Mouse (Mus musculus): ENCODE data around the gene Ctsa. TPM values are rescaled to one million over a fixed set of nuclear protein-coding genes. Genes with fewer than 3 reads are reported as not detected.

Ctsa gene
- polyA plus RNA-seq, 1 experiment from 2014 or later = 418 TPM

GRCm38 (mm10) chr2:164878509-164879227 lies 46.0 kb downstream of the Ctsa start:
- H3K9ac ChIP-seq (ENCODE audit: low read depth, low read length) = peak overlapping the region; percentile 100

GRCm38 (mm10) chr2:164879228-164879567 lies 46.5 kb downstream of the Ctsa start, which contains the start of gene Pcif1:
Gene Pcif1, plus strand, starts transcription at chr2:164879304.
- Histone ChIP-seq H3K4me3 (ENCODE audit: low read length) (peak within 1 kb of the TSS; percentile 87), H3K27ac (ENCODE audit: low read length) (peak within 1 kb of the TSS; percentile 100), H3K27me3 (replicated peaks; ENCODE audit: control insufficient read depth, insufficient read depth, low read length) (no peaks in the 10 kb centered on the region), H3K4me2 (ENCODE audit: low read depth, low read length) (peak within 1 kb of the TSS; percentile 76), H3K36me3 (ENCODE audit: control insufficient read depth, insufficient read depth, low read length) (peaks cover 3% of the 10 kb centered on the region; the same call in 1 of the 2 replicates), H3K9me3 (ENCODE audit: control insufficient read depth, low read length) (no peaks in the 10 kb centered on the region), H3K9ac (ENCODE audit: low read depth, low read length) (peak within 1 kb of the TSS; percentile 100), H3K4me1 (ENCODE audit: control insufficient read depth, insufficient read depth, low read length) (peaks cover 25% of the 10 kb centered on the region)
- under 1% methylated on average over 40 of the region's 40 CpGs for WGBS
- ATAC-seq = peak; percentile 84

More at GRCm38 (mm10) chr2:164878509-164879227, 46.0 kb downstream of the Ctsa start:
- 1% methylated on average over 28 of the region's 28 CpGs for WGBS
- peak overlapping the region; percentile 69 for H3K4me2 ChIP-seq (ENCODE audit: low read depth, low read length)
- no peaks in the 10 kb centered on the region for H3K27me3 ChIP-seq (replicated peaks; ENCODE audit: control insufficient read depth, insufficient read depth, low read length)
- peak; percentile 62 for ATAC-seq
- H3K27ac ChIP-seq (ENCODE audit: low read length) = peak overlapping the region; percentile 100
- no peaks in the 10 kb centered on the region for H3K9me3 ChIP-seq (ENCODE audit: control insufficient read depth, low read length)
- peak overlapping the region; percentile 87 for H3K4me3 ChIP-seq (ENCODE audit: low read length)
- H3K4me1 ChIP-seq (ENCODE audit: control insufficient read depth, insufficient read depth, low read length) = peaks cover 30% of the 10 kb centered on the region
- no peaks in the 10 kb centered on the region for H3K36me3 ChIP-seq (ENCODE audit: control insufficient read depth, insufficient read depth, low read length)

DNA sequence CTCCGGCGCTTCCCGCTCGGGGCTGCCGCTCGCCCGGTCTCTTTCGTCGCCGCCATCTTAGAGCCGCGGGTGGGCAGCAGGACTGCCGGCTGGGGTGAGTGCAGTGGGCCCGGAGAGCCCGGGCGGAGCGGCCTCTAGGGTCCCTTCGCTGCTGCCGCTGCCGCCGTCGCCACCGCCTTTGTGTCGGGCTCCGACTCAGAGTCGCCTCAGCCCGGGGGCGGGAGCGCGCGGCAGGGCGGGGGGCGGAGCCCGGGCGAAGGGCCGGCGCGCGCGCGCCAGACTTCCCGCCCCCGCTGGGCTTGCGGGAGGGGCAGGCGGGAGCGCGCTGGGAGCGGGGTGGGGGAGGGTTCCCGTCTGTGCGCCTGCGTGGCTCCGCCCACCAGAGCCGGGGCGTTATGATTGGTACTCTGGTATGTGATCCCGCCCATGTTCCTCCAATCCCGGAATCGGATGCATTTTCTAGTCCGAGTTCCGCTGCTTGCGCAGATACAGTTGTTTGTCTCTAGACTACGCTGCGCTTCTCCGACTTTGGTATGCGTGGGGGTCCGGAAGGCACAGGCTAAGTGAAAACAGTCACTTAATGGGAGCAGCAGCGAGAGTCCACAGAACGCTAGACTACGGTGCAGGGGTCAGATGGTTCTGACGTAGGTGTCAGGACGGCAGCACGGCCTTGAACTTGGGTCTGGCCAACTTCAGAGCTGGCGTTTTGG lies 47.0 kb downstream of the Ctsa start:
- Histone ChIP-seq H3K9me3 (ENCODE audit: control insufficient read depth, low read length) (no peaks in the 10 kb centered on the region), H3K27me3 (replicated peaks; ENCODE audit: control insufficient read depth, insufficient read depth, low read length) (no peaks in the 10 kb centered on the region), H3K27ac (ENCODE audit: low read length) (peak overlapping the region; percentile 100), H3K4me2 (ENCODE audit: low read depth, low read length) (peak overlapping the region; percentile 76), H3K4me3 (ENCODE audit: low read length) (peak overlapping the region; percentile 87), H3K36me3 (ENCODE audit: control insufficient read depth, insufficient read depth, low read length) (peaks cover 3% of the 10 kb centered on the region; the same call in 1 of the 2 replicates), H3K4me1 (ENCODE audit: control insufficient read depth, insufficient read depth, low read length) (peaks cover 20% of the 10 kb centered on the region), H3K9ac (ENCODE audit: low read depth, low read length) (peak overlapping the region; percentile 100)
- WGBS = under 1% methylated on average over 61 of the region's 72 CpGs
- peak; percentile 84 for ATAC-seq

DNA sequence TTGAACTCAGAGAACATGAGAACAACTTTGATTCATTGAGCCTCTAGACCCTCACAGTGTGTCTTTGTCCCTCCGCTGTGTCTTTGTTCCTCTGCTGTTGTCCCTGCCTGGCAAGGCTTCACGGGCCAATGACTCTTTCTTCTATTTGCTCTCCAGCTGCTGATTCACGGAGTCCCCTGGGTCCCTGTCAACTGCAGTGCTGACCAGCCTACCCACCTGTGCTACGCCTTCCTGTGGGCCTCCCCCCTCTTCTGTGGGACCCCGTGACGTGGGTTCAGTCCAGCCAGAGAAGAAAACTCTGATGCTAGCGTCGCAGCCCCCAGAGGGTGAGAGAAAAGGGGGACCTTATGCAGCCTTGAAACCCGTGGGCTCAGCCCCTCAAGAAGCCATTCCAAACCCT lies 49.9 kb downstream of the Ctsa start:
- WGBS = 74% methylated on average over 9 of the region's 9 CpGs
- Histone ChIP-seq H3K4me1 (ENCODE audit: control insufficient read depth, insufficient read depth, low read length) (peaks cover 15% of the 10 kb centered on the region), H3K9me3 (ENCODE audit: control insufficient read depth, low read length) (no peaks in the 10 kb centered on the region), H3K4me2 (ENCODE audit: low read depth, low read length) (no peak overlapping the region), H3K9ac (ENCODE audit: low read depth, low read length) (no peak overlapping the region), H3K4me3 (ENCODE audit: low read length) (no peak overlapping the region), H3K36me3 (ENCODE audit: control insufficient read depth, insufficient read depth, low read length) (peaks cover 25% of the 10 kb centered on the region), H3K27ac (ENCODE audit: low read length) (no peak overlapping the region), H3K27me3 (replicated peaks; ENCODE audit: control insufficient read depth, insufficient read depth, low read length) (no peaks in the 10 kb centered on the region)
- no peak for ATAC-seq

DNA sequence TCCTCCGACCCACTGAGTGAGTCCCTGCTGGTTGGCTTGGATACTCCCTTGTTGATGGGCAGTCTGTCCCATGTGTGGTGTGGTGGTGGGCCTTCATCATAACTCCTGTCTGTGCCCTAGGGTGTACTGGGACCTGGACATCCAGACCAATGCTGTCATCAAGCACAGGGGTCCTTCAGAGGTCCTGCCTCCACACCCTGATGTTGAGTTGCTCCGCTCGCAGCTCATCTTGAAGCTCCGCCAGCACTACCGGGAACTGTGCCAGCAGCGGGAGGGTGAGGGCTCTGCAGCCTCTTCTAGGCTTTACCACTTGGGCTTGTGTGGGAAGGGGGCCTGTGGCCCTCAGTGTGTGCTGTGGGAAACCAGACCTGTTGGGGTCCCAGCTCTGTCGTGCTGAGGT lies 53.1 kb downstream of the Ctsa start:
- Histone ChIP-seq H3K27ac (ENCODE audit: low read length) (peak overlapping the region; percentile 18), H3K27me3 (replicated peaks; ENCODE audit: control insufficient read depth, insufficient read depth, low read length) (no peaks in the 10 kb centered on the region), H3K9ac (ENCODE audit: low read depth, low read length) (no peak overlapping the region), H3K4me1 (ENCODE audit: control insufficient read depth, insufficient read depth, low read length) (peaks cover 26% of the 10 kb centered on the region), H3K4me3 (ENCODE audit: low read length) (no peak overlapping the region), H3K9me3 (ENCODE audit: control insufficient read depth, low read length) (no peaks in the 10 kb centered on the region), H3K36me3 (ENCODE audit: control insufficient read depth, insufficient read depth, low read length) (peaks cover 42% of the 10 kb centered on the region), H3K4me2 (ENCODE audit: low read depth, low read length) (no peak overlapping the region)
- no peak for ATAC-seq
- 59% methylated on average over 7 of the region's 7 CpGs for WGBS

GRCm38 (mm10) chr2:164886617-164887016 lies 53.9 kb downstream of the Ctsa start:
- Histone ChIP-seq H3K27me3 (replicated peaks; ENCODE audit: control insufficient read depth, insufficient read depth, low read length) (no peaks in the 10 kb centered on the region), H3K4me1 (ENCODE audit: control insufficient read depth, insufficient read depth, low read length) (peaks cover 24% of the 10 kb centered on the region), H3K9ac (ENCODE audit: low read depth, low read length) (no peak overlapping the region), H3K4me3 (ENCODE audit: low read length) (no peak overlapping the region), H3K36me3 (ENCODE audit: control insufficient read depth, insufficient read depth, low read length) (peaks cover 50% of the 10 kb centered on the region), H3K9me3 (ENCODE audit: control insufficient read depth, low read length) (no peaks in the 10 kb centered on the region), H3K4me2 (ENCODE audit: low read depth, low read length) (no peak overlapping the region), H3K27ac (ENCODE audit: low read length) (no peak overlapping the region)
- 93% methylated on average over 10 of the region's 10 CpGs for WGBS
- no peak for ATAC-seq

- H3K9me3 ChIP-seq (ENCODE audit: control insufficient read depth, low read length) = no peaks in the 10 kb centered on the region
- H3K4me3 ChIP-seq (ENCODE audit: low read length) = no peak overlapping the region
- H3K9ac ChIP-seq (ENCODE audit: low read depth, low read length) = peak overlapping the region; percentile 23; the same call in 1 of the 2 replicates
- H3K27me3 ChIP-seq (replicated peaks; ENCODE audit: control insufficient read depth, insufficient read depth, low read length) = no peaks in the 10 kb centered on the region
- H3K27ac ChIP-seq (ENCODE audit: low read length) = 0 out of 2 replicates have a peak overlapping the region, but pooled peaks have one; percentile 86
- H3K36me3 ChIP-seq (ENCODE audit: control insufficient read depth, insufficient read depth, low read length) = peaks cover 63% of the 10 kb centered on the region
- H3K4me1 ChIP-seq (ENCODE audit: control insufficient read depth, insufficient read depth, low read length) = peaks cover 24% of the 10 kb centered on the region
- no peak overlapping the region for H3K4me2 ChIP-seq (ENCODE audit: low read depth, low read length)
- no peak for ATAC-seq
- 83% methylated on average over 12 of the region's 12 CpGs for WGBS
Observed at GRCm38 (mm10) chr2:164888996-164889395, 56.3 kb downstream of the Ctsa start.

GRCm38 (mm10) chr2:164889960-164890359 lies 57.3 kb downstream of the Ctsa start:
- Histone ChIP-seq H3K4me1 (ENCODE audit: control insufficient read depth, insufficient read depth, low read length) (peaks cover 24% of the 10 kb centered on the region), H3K27ac (ENCODE audit: low read length) (peak overlapping the region; percentile 86), H3K36me3 (ENCODE audit: control insufficient read depth, insufficient read depth, low read length) (peaks cover 64% of the 10 kb centered on the region), H3K4me3 (ENCODE audit: low read length) (no peak overlapping the region), H3K9me3 (ENCODE audit: control insufficient read depth, low read length) (no peaks in the 10 kb centered on the region), H3K27me3 (replicated peaks; ENCODE audit: control insufficient read depth, insufficient read depth, low read length) (no peaks in the 10 kb centered on the region), H3K9ac (ENCODE audit: low read depth, low read length) (0 out of 2 replicates have a peak overlapping the region, but pooled peaks have one; percentile 7), H3K4me2 (ENCODE audit: low read depth, low read length) (no peak overlapping the region)
- peak; percentile 86 for ATAC-seq
- 55% methylated on average over 2 of the region's 2 CpGs for WGBS

Measured in intestine, embryonic 16.5 days (tissue).